Mouse (Mus musculus) heart, adult 11 months (tissue): ENCODE results near the gene Ubqlnl.

Experiments
- DNase-seq: peaks from one replicate; pipeline ENCODE4 v3.0.0; 2022

The Ubqlnl gene

GRCm38 (mm10) chr7:104150456-104150855 lies at the start of gene Ubqlnl:
TSS of gene Ubqlnl (minus strand) at chr7:104150556.
- no peak for DNase-seq

- peak; percentile 93 for DNase-seq
Measured at GRCm38 (mm10) chr7:104199822-104200221, 49.5 kb upstream of the Ubqlnl start.

- DNase-seq: no peak
Measured at GRCm38 (mm10) chr7:104195885-104196284, 45.5 kb upstream of the Ubqlnl start, which contains the start of gene Olfr649. TSS of gene Olfr649 (minus strand) at chr7:104195985.

GRCm38 (mm10) chr7:104191275-104191674 lies 40.9 kb upstream of the Ubqlnl start:
- no peak for DNase-seq

- no peak for DNase-seq
Measured at GRCm38 (mm10) chr7:104183292-104183691, 32.9 kb upstream of the Ubqlnl start, which contains the start of gene Olfr648. TSS of gene Olfr648 (minus strand) at chr7:104183392.

GRCm38 (mm10) chr7:104179074-104179473 lies 28.7 kb upstream of the Ubqlnl start:
- no peak for DNase-seq

- DNase-seq: no peak
Measured at GRCm38 (mm10) chr7:104178422-104179054, 28.2 kb upstream of the Ubqlnl start.

- DNase-seq: no peak
Measured at GRCm38 (mm10) chr7:104175085-104175484, 24.7 kb upstream of the Ubqlnl start.

GRCm38 (mm10) chr7:104169634-104170204 lies 19.4 kb upstream of the Ubqlnl start:
- no peak for DNase-seq

GRCm38 (mm10) chr7:104167105-104167504 lies 16.7 kb upstream of the Ubqlnl start:
- no peak for DNase-seq

- DNase-seq: no peak
Measured at GRCm38 (mm10) chr7:104143179-104143578, 7.2 kb downstream of the Ubqlnl start, which contains the start of gene Ubqln3. TSS of gene Ubqln3 (minus strand) at chr7:104143279.

GRCm38 (mm10) chr7:104137305-104137704 lies 13.1 kb downstream of the Ubqlnl start, which contains the start of gene Olfr643:
TSS of gene Olfr643 (minus strand) at chr7:104137405.
- DNase-seq: no peak

GRCm38 (mm10) chr7:104129726-104130125 lies 20.6 kb downstream of the Ubqlnl start, which contains the start of gene Ubqln5:
TSS of gene Ubqln5 (minus strand) at chr7:104129826.
- DNase-seq: peak; percentile 84

GRCm38 (mm10) chr7:104104757-104104972 lies 45.7 kb downstream of the Ubqlnl start, which contains the start of gene Olfr646:
TSS of gene Olfr646 (plus strand) at chr7:104104873.
- no peak for DNase-seq

- DNase-seq: no peak
Measured at GRCm38 (mm10) chr7:104103913-104104756, 46.2 kb downstream of the Ubqlnl start.
